Mouse (Mus musculus): Measurements from ENCODE around the gene Zfp593.

GRCm38 (mm10) chr4:134256407-134257197 is 11.2 kb upstream of the Zfp593 start:
- TF ChIP-seq CTCF (IDR thresholded peaks at IDR 0.05; ENCODE audit: control insufficient read depth, insufficient read depth, low read length) (no peak), POLR2A (IDR thresholded peaks at IDR 0.05; ENCODE audit: borderline replicate concordance, control insufficient read depth, low read depth, low read length) (no peak)
